Mouse (Mus musculus) MEL-GATA-1-ER (cell line): ENCODE measurements at regions not wholly inside any gene's neighbourhood (a gene's known extent, or its start where the extent isn't known, plus 50 kb on each side); places are given as distances from the start of the nearest gene placed in this dataset.

Source experiments
- DNase-seq: peaks from one replicate; pipeline ENCODE4 v3.0.0-alpha.2; 2012; ENCODE audit warnings: low read depth; ENCODE audit errors: extremely low read depth

GRCm38 (mm10) chrX:10770575-10770974 is 55.8 kb downstream of the Mid1ip1 start:
- DNase-seq: peak; percentile 7

- DNase-seq: no peak
These were observed 61.1 kb downstream of the Mid1ip1 start for GRCm38 (mm10) chrX:10775714-10776515.

GRCm38 (mm10) chrX:10776516-10776818 is 61.7 kb downstream of the Mid1ip1 start:
- no peak for DNase-seq

- DNase-seq: no peak
These were observed 63.2 kb downstream of the Mid1ip1 start for GRCm38 (mm10) chrX:10778014-10778413.

- DNase-seq: no peak
These were observed 71.5 kb downstream of the Mid1ip1 start for GRCm38 (mm10) chrX:10786359-10786758.

- DNase-seq: peak; percentile 26
These were observed 72.2 kb downstream of the Mid1ip1 start for GRCm38 (mm10) chrX:10787057-10787456.

- no peak for DNase-seq
These were observed 105.6 kb downstream of the Mid1ip1 start for GRCm38 (mm10) chrX:10820313-10820920.

- no peak for DNase-seq
These were observed 118.9 kb downstream of the Mid1ip1 start for GRCm38 (mm10) chrX:10833681-10834080.

- no peak for DNase-seq
These were observed 142.3 kb downstream of the Mid1ip1 start for GRCm38 (mm10) chrX:10857089-10857488.

GRCm38 (mm10) chrX:10857668-10858067 is 142.9 kb downstream of the Mid1ip1 start:
- DNase-seq: no peak

GRCm38 (mm10) chrX:10871613-10872012 is 156.8 kb downstream of the Mid1ip1 start:
- no peak for DNase-seq

- no peak for DNase-seq
These were observed 163.0 kb downstream of the Mid1ip1 start for GRCm38 (mm10) chrX:10877856-10878255.

- DNase-seq: no peak
These were observed 164.1 kb downstream of the Mid1ip1 start for GRCm38 (mm10) chrX:10878922-10879321.

- DNase-seq: no peak
These were observed 169.1 kb downstream of the Mid1ip1 start for GRCm38 (mm10) chrX:10883729-10884464.

GRCm38 (mm10) chrX:10892815-10893214 is 178.0 kb downstream of the Mid1ip1 start:
- DNase-seq: no peak

- DNase-seq: no peak
These were observed 181.6 kb downstream of the Mid1ip1 start for GRCm38 (mm10) chrX:10896193-10896955.

- DNase-seq: no peak
These were observed 187.9 kb downstream of the Mid1ip1 start for GRCm38 (mm10) chrX:10902686-10903085.

- peak; percentile 98 for DNase-seq
These were observed 189.3 kb downstream of the Mid1ip1 start for GRCm38 (mm10) chrX:10904072-10904471.

- DNase-seq: peak; percentile 22
These were observed 190.1 kb downstream of the Mid1ip1 start for GRCm38 (mm10) chrX:10904889-10905288.

GRCm38 (mm10) chrX:10911127-10912061 is 196.6 kb downstream of the Mid1ip1 start:
- no peak for DNase-seq
